Mouse (Mus musculus): ENCODE data around the gene Alk. TPM values are rescaled to one million over a fixed set of nuclear protein-coding genes. Genes with fewer than 3 reads are reported as not detected.

The Alk gene
- polyA plus RNA-seq, 1 experiment from 2014 or later = 8.3 TPM

DNA sequence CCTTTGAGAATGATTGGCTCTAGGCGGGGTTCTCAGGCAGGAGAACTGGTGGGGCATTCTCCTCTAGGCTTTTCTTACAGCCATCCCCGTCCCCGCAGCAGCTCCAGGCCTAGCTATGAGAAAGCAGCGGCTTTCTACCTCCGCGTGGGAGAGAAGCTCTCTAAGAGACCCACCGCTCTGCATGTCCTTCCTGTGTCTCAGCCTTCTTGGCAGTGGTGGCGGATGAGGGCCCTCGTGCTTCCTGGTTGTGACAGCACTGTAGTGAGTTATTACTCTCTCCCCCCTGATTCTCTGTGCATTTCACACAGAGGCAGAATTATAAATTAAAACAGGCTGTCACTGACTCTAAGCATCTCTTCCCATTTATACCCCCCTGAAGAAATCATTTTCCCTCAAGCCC, 618.0 kb downstream of the Alk start:
- 37% methylated on average over 9 of the region's 9 CpGs for WGBS
- H3K4me2 ChIP-seq = no peak overlapping the region
- H3K4me3 ChIP-seq (replicated peaks) = no peak overlapping the region
- no peaks in the 10 kb centered on the region for H3K36me3 ChIP-seq
- no peaks in the 10 kb centered on the region for H3K27me3 ChIP-seq (replicated peaks)
- H3K9ac ChIP-seq (replicated peaks) = no peak overlapping the region
- H3K4me1 ChIP-seq = peaks cover 25% of the 10 kb centered on the region
- ATAC-seq (ENCODE audit: low FRiP score) = peak; percentile 68
- no peaks in the 10 kb centered on the region for H3K9me3 ChIP-seq (replicated peaks)
- H3K27ac ChIP-seq (replicated peaks) = peak overlapping the region; percentile 76

DNA sequence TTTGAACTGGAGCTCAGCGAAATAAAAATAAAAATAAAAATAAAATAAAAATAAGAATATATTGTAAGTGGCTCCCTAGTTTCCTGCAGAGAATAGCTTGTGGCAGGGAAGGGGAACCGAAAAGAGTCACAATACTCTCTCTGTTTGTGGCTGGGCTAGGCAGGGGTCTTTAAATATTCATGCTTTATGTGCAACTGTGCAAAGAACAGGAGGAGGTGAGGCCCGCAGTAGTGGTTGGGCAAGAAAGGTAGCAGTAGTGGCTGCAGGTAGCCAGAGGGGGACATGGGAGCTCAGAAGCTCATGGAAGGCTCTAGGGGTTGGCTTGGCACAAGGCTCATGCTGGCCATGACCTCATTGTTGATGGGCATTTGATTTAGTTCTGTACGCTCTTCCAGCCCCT, 623.2 kb downstream of the Alk start:
- Histone ChIP-seq H3K27me3 (replicated peaks) (no peaks in the 10 kb centered on the region), H3K4me1 (peaks cover 20% of the 10 kb centered on the region), H3K27ac (replicated peaks) (peak overlapping the region; percentile 72), H3K9ac (replicated peaks) (no peak overlapping the region), H3K36me3 (no peaks in the 10 kb centered on the region), H3K4me3 (replicated peaks) (no peak overlapping the region), H3K4me2 (no peak overlapping the region), H3K9me3 (replicated peaks) (no peaks in the 10 kb centered on the region)
- peak; percentile 42 for ATAC-seq (ENCODE audit: low FRiP score)
- 46% methylated on average over 4 of the region's 4 CpGs for WGBS

DNA sequence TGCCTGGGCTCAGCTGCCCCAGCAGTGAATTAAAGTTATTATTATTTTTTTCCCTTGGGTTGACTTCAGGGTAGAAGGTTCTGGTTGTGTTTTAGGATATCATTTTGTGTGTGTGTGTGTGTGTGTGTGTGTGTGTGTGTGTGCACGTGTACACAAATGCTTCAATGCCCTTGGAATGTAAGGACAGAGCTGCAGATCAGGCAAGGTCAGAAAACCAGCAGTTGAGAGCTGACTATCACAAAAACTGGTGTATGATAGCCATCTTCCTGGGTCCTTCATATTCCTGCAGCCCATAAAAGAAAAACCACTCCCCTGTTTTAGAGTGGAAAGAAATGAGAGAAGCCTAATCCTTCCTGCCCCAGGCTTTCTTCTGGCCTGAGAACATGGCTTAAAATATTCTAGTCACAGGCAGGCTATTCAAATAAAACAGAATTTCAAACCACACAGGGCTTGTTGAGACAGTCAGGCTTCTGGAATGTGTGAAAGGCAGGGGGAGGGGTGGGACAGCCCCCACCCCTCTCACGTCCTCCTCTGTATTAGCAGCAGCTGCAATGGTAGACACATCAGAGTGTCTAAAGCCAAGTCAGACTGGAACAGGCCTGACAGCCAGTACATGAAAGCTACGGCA, 623.8 kb downstream of the Alk start:
- ATAC-seq (ENCODE audit: low FRiP score) = peak; percentile 86
- no peak overlapping the region for H3K4me3 ChIP-seq (replicated peaks)
- peaks cover 16% of the 10 kb centered on the region for H3K4me1 ChIP-seq
- peak overlapping the region; percentile 72 for H3K27ac ChIP-seq (replicated peaks)
- no peaks in the 10 kb centered on the region for H3K9me3 ChIP-seq (replicated peaks)
- H3K27me3 ChIP-seq (replicated peaks) = no peaks in the 10 kb centered on the region
- WGBS = 19% methylated on average over 3 of the region's 3 CpGs
- H3K9ac ChIP-seq (replicated peaks) = no peak overlapping the region
- H3K4me2 ChIP-seq = no peak overlapping the region
- no peaks in the 10 kb centered on the region for H3K36me3 ChIP-seq

DNA sequence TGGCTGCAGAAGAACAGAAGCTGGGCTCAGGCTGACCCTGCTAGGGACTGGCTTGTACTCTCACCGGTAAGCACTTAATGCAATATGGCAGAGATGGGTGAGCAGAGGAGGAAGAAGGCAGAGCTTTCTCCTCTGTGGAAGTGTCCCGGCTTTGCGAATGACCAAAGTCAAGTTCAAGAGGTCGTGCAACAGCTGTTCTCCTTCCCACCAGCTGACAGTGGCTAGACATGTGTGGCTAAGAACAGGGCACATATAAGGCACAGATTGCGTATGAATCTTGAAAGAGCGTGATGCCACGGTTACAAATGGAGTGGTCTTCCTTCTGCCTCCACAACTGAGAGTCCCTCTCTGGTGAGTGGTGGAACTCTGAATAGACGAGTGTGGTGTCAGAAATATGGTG, 625.3 kb downstream of the Alk start:
- Histone ChIP-seq H3K4me2 (no peak overlapping the region), H3K9me3 (replicated peaks) (no peaks in the 10 kb centered on the region), H3K4me1 (peaks cover 16% of the 10 kb centered on the region), H3K27ac (replicated peaks) (no peak overlapping the region), H3K27me3 (replicated peaks) (no peaks in the 10 kb centered on the region), H3K9ac (replicated peaks) (no peak overlapping the region), H3K36me3 (no peaks in the 10 kb centered on the region), H3K4me3 (replicated peaks) (no peak overlapping the region)
- ATAC-seq (ENCODE audit: low FRiP score) = no peak
- WGBS = 93% methylated on average over 8 of the region's 8 CpGs

GRCm38 (mm10) chr17:71976661-71977060, 627.8 kb downstream of the Alk start:
- H3K4me1 ChIP-seq = peaks cover 16% of the 10 kb centered on the region
- WGBS = 53% methylated on average over 4 of the region's 4 CpGs
- no peaks in the 10 kb centered on the region for H3K27me3 ChIP-seq (replicated peaks)
- no peak overlapping the region for H3K27ac ChIP-seq (replicated peaks)
- no peak overlapping the region for H3K4me2 ChIP-seq
- no peaks in the 10 kb centered on the region for H3K36me3 ChIP-seq
- H3K9me3 ChIP-seq (replicated peaks) = no peaks in the 10 kb centered on the region
- ATAC-seq (ENCODE audit: low FRiP score) = no peak
- no peak overlapping the region for H3K9ac ChIP-seq (replicated peaks)
- no peak overlapping the region for H3K4me3 ChIP-seq (replicated peaks)

- Histone ChIP-seq H3K4me1 (no peaks in the 10 kb centered on the region), H3K27me3 (replicated peaks) (no peaks in the 10 kb centered on the region), H3K27ac (replicated peaks) (no peak overlapping the region), H3K9me3 (replicated peaks) (no peaks in the 10 kb centered on the region), H3K4me3 (replicated peaks) (no peak overlapping the region), H3K36me3 (no peaks in the 10 kb centered on the region), H3K4me2 (no peak overlapping the region), H3K9ac (replicated peaks) (no peak overlapping the region)
- WGBS = 62% methylated on average over 7 of the region's 7 CpGs
- ATAC-seq (ENCODE audit: low FRiP score) = no peak
Observed at GRCm38 (mm10) chr17:71973704-71974103, 630.7 kb downstream of the Alk start.

DNA sequence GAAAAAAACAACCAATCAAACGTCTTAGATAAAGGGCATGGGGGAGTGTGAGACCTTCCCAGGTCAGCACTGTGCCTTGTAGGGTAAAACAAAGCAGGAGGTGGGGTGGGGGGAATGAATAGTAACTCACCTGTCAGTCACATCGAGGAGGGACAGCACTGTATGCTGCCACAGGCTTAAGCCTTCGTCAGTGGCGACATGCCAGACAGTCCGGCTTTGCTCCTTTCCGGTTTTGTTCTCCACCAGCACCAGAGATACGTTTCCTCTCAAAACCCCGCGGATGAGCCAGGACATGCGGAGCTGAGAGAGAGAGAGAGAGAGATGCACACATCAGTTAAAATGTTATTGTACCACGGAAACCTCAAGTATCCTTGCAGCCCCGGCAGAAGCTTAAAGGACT, 637.1 kb downstream of the Alk start:
- Histone ChIP-seq H3K9ac (replicated peaks) (no peak overlapping the region), H3K27me3 (replicated peaks) (no peaks in the 10 kb centered on the region), H3K4me1 (peaks cover 4% of the 10 kb centered on the region; the same call in 1 of the 2 replicates), H3K4me2 (no peak overlapping the region), H3K4me3 (replicated peaks) (no peak overlapping the region), H3K27ac (replicated peaks) (no peak overlapping the region), H3K36me3 (no peaks in the 10 kb centered on the region), H3K9me3 (replicated peaks) (no peaks in the 10 kb centered on the region)
- no peak for ATAC-seq (ENCODE audit: low FRiP score)
- WGBS = 79% methylated on average over 12 of the region's 12 CpGs

DNA sequence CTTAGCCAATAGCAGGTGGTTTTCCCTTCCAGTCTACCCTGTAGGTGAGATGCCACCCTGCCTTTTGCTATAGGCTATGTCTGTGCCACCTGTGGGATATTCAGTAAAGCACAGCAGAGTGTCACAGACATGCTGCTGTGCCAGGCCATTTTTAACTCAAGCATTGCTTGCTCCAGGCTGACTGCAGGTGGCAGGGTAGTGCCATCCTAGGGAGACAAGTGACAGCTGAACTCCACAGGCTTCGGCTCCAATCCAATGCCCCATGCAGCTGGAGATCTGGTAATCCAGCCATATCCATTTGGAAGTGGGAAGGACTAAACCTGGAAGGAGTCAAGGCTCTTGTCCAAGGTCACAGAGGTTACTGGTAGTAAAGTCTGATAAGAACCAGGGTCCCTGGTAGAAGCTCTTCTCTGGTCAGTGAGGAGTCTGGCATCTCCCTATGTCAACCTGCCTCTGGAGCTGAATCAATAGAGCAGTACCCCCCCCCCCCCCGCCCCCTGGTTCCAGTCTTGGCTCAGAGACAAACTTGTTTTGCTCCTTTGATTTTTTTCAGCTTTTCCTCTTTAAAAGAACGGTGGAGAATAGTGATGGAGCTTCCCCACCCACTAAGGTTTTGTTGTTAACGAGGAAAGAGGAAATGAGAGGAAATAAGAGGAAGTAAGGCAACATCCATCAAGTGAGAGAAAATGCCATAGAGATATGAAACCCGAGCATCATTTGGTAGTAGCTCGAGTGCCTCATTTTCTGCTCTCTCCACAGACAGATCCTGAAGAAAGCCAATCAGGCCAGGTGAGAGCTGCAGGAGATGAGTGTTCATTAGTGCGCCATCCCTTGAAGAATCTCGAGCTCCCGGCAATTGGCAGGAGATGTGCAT, 638.5 kb downstream of the Alk start:
- 69% methylated on average over 9 of the region's 9 CpGs for WGBS
- H3K4me2 ChIP-seq = no peak overlapping the region
- H3K9ac ChIP-seq (replicated peaks) = no peak overlapping the region
- H3K4me1 ChIP-seq = peaks cover 4% of the 10 kb centered on the region; the same call in 1 of the 2 replicates
- H3K27me3 ChIP-seq (replicated peaks) = no peaks in the 10 kb centered on the region
- no peaks in the 10 kb centered on the region for H3K9me3 ChIP-seq (replicated peaks)
- no peak overlapping the region for H3K4me3 ChIP-seq (replicated peaks)
- no peak overlapping the region for H3K27ac ChIP-seq (replicated peaks)
- peak; percentile 75 for ATAC-seq (ENCODE audit: low FRiP score)
- H3K36me3 ChIP-seq = no peaks in the 10 kb centered on the region

DNA sequence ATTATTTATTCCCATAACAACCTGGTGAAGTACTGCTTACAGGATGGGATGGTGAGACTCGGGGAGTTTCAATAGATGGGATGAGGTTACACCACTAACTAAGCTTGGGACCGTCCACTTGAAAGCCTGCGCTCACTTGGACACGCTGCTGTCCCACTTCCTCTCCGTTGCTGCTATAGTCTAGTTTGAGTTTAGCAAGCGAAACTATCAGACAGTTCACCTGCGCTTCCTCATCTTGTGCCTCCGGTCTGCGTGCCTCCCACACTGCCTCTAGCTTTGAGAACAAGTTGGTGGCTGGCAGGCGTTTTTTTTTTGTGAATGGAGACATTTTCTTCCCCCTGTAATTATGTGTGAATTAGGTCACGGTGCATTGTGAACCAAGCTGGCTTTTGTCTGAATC, 639.8 kb downstream of the Alk start:
- ATAC-seq (ENCODE audit: low FRiP score) = no peak
- Histone ChIP-seq H3K4me1 (peaks cover 4% of the 10 kb centered on the region; the same call in 1 of the 2 replicates), H3K27me3 (replicated peaks) (no peaks in the 10 kb centered on the region)

GRCm38 (mm10) chr17:71962746-71963145, 641.7 kb downstream of the Alk start:
- no peak overlapping the region for H3K9ac ChIP-seq (replicated peaks)
- H3K4me2 ChIP-seq = no peak overlapping the region
- WGBS = 53% methylated on average over 9 of the region's 9 CpGs

More for the DNA sequence above, 639.8 kb downstream of the Alk start:
- Histone ChIP-seq H3K9me3 (replicated peaks) (no peaks in the 10 kb centered on the region), H3K36me3 (no peaks in the 10 kb centered on the region), H3K9ac (replicated peaks) (no peak overlapping the region), H3K27ac (replicated peaks) (no peak overlapping the region), H3K4me2 (no peak overlapping the region), H3K4me3 (replicated peaks) (no peak overlapping the region)
- 55% methylated on average over 11 of the region's 11 CpGs for WGBS

GRCm38 (mm10) chr17:71955011-71955410, 649.4 kb downstream of the Alk start:
- 78% methylated on average over 7 of the region's 7 CpGs for WGBS
- H3K27ac ChIP-seq (replicated peaks) = no peak overlapping the region
- H3K9me3 ChIP-seq (replicated peaks) = no peaks in the 10 kb centered on the region
- peak overlapping the region; percentile 15; the same call in 1 of the 2 replicates for H3K4me2 ChIP-seq
- no peak for ATAC-seq (ENCODE audit: low FRiP score)
- no peak overlapping the region for H3K9ac ChIP-seq (replicated peaks)
- H3K4me3 ChIP-seq (replicated peaks) = no peak overlapping the region
- no peaks in the 10 kb centered on the region for H3K36me3 ChIP-seq
- H3K27me3 ChIP-seq (replicated peaks) = no peaks in the 10 kb centered on the region
- peaks cover 10% of the 10 kb centered on the region for H3K4me1 ChIP-seq

More at GRCm38 (mm10) chr17:71962746-71963145, 641.7 kb downstream of the Alk start:
- no peak overlapping the region for H3K27ac ChIP-seq (replicated peaks)
- H3K9me3 ChIP-seq (replicated peaks) = no peaks in the 10 kb centered on the region
- no peak overlapping the region for H3K4me3 ChIP-seq (replicated peaks)
- H3K27me3 ChIP-seq (replicated peaks) = no peaks in the 10 kb centered on the region
- no peaks in the 10 kb centered on the region for H3K36me3 ChIP-seq
- peaks cover 4% of the 10 kb centered on the region; the same call in 1 of the 2 replicates for H3K4me1 ChIP-seq
- ATAC-seq (ENCODE audit: low FRiP score) = no peak

All from neural tube, embryonic 15.5 days (tissue).